Mouse (Mus musculus) embryo, embryonic 10 days (tissue): Measurements from ENCODE around the gene Mc3r.

Experiments used
- DNase-seq: peaks from one replicate; pipeline ENCODE4 v3.0.0-alpha.2; 2015; ENCODE audit warnings: low spot score

Mc3r gene

GRCm38 (mm10) chr2:172256418-172256817 is 8.1 kb downstream of the Mc3r start:
- DNase-seq: no peak

GRCm38 (mm10) chr2:172256956-172257355 is 8.7 kb downstream of the Mc3r start:
- no peak for DNase-seq

DNA sequence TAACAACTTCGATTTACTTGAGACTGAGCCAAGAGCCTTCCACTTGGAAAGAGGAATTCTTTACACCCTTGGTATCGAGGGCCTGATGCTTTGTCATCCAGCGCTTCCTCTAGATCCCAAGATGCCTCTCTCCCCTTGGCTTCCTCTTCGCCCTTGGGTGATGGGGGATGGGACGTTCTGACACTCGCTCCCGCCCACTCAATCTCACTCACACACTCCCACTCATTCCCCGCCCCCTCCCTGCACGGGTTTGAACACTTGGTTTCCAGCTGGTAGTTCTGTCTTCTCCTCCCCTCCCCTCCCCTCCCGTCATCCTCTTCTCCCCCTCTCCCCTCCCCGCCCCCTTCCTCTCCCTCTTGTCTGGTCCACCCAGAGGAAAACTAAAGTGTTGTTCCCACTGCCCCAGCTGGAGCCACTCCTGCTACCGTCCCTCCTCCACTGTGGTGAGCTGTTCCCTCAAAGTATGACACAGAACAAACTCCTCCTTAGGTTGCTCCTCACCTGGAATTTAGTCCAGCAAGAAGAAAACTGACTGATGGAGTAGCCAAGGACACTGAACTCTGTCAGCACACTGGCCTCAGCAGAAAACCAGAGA is 9.3 kb downstream of the Mc3r start:
- DNase-seq: no peak

GRCm38 (mm10) chr2:172260064-172260463 is 11.8 kb downstream of the Mc3r start:
- peak; percentile 31 for DNase-seq

DNA sequence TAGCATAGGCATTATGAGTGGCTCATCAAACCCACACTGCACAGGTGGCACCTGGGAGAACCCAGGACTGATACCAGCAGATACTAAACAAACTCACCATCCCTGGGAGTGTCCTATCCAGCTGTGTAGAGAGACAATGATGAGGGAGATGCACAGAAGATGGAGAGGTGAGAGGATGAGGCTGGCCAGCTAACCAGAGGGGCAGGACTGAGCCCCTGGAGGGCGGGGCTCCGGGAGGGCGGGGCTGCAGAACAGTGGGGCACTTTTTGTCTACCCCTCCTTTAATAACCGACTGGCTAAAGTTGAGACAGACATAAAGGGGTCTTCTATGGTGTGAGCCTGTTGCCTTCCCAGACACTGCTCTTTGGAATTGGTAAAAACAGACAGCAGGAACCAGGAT is 13.1 kb downstream of the Mc3r start:
- DNase-seq: no peak

DNA sequence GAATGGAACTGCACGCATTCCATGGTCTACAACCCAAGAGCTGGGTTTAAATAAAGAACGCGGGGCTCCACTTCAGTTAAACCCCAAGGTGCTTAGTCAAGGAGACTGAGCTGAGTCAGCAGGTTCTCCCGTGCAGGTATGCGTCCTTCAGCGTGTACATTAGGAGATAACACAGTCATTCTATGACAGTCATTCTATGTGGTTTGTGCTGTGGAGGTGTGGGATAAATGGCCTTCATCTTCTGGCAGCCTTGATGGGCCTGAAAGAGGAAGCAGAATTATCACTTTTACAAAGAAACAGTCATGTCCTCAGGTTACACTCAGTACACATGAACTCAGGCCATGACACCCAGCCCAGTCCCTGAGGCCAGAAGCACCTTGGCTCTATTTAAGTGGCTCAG is 14.9 kb downstream of the Mc3r start:
- DNase-seq: no peak

DNA sequence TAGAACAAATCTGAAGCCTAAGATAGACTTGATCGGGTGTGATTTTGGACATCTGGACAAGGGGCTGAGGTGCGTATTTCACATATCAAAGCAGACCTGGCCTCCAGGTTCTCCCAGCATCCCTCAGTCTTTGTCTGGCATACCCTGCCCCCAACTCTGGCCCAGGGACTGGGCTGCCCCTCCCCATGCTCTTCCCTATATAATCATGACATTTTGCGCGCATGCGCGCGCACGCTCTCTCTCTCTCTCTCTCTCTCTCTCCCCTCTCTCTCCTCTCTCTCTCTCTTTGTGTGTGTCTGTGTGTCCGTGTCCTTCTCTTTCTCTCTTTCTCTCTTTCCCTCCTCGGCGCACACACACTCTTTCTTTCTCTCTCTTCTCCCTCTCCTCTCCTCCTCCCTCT is 21.6 kb downstream of the Mc3r start:
- no peak for DNase-seq

DNA sequence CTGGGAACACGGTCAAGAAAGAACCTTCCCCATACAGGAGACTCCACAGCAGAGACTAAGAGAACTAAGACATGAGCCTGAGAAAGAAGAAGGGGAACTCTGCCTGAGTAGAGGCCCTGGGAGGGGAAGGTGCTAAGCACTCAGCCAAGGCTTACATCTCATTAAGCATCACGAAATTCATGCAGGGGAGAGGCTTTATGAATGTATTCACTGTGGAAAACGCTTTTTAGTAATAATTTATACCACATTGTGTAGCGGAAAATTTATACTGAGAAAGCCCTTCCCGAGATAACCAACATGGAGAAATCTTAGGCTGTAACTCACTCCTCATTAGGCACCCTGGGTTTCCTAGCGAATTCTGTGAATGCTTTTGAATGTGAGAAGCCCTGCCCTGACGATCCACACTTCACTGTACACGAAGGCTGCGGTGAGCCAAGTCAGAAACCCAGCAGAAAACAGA is 22.2 kb downstream of the Mc3r start:
- no peak for DNase-seq

- DNase-seq: no peak
Observed at GRCm38 (mm10) chr2:172270974-172271697, 22.8 kb downstream of the Mc3r start.

DNA sequence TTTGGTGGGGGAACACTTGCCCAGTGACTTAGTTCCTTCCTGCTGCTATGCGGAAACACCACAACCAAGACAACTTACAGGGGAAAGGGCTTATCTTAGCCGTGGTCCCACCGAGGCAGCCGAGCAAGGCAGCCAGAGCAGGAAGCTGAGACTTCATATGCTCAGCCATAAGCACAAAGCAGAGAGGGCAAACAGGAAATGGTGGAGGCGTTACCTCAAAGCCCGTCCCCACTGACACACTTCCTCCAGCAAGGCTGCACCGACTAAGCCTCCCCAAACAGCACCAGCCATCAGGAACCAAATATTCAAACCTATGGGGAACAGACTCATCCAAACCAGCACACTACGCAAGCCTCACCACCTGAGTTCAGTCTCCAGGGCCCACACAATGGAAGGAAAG is 26.4 kb downstream of the Mc3r start:
- no peak for DNase-seq

DNA sequence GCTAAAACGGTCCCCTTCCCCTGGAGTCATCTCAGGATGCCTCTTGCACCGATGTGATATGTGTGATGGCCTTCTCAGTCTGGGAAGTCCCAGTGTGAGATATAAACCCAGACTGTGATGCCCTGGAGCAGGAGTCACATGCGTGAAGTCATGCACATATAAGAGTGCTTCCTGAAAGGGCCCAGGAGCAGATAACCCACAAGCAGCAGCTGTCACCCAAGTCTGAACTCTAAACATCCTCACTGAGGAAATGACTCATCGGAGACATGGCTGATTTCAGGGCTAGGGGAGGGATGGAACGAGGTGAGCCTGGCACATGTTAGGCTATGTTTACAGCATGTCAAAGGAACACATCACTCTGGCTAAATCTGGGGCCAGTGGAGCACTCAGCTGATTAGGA is 27.9 kb downstream of the Mc3r start:
- DNase-seq: peak; percentile 22

DNA sequence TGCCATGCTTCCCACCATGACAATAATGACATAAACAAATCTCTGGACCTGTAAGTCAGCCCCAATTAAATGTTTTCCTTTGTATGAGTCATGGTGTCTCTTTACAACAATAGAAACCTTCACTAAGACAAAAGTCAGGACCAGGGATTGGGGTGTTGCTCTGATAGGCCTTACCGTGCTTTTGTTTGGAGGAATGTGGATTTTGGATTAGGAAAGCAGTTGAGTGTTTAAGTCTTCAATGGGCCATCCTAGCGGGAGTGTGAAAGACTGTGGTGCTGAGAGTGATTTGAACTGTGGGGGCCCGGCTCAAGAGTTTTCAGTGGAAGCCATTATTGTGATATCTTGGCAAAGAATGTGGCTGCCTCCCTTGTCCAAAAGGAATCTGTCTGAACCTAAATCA is 30.7 kb downstream of the Mc3r start:
- no peak for DNase-seq

- no peak for DNase-seq
Observed at GRCm38 (mm10) chr2:172282071-172282710, 33.9 kb downstream of the Mc3r start.

GRCm38 (mm10) chr2:172287715-172288114 is 39.4 kb downstream of the Mc3r start:
- no peak for DNase-seq

GRCm38 (mm10) chr2:172288965-172289364 is 40.7 kb downstream of the Mc3r start:
- DNase-seq: no peak

DNA sequence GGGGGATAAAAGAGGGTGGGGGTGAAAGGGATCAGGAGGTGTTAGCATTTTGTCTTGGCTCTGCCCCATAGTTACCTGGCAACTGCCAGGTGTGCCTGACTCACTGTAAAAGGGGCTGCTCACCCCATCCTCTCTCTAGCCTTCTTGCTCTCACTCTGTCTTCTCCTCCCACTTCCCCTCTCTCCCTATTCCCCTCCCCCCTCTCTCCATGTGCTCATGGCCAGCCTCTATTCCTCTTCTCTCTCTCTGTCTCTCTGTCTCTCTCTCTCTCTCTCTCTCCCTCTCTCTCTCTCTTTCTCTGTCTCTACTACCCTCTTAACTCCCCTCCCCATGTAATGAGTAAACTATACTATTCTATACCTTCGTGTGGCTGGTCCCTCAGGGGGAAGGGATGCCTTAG is 41.3 kb downstream of the Mc3r start:
- no peak for DNase-seq

- DNase-seq: peak; percentile 25
Observed at GRCm38 (mm10) chr2:172290474-172290873, 42.2 kb downstream of the Mc3r start.

DNA sequence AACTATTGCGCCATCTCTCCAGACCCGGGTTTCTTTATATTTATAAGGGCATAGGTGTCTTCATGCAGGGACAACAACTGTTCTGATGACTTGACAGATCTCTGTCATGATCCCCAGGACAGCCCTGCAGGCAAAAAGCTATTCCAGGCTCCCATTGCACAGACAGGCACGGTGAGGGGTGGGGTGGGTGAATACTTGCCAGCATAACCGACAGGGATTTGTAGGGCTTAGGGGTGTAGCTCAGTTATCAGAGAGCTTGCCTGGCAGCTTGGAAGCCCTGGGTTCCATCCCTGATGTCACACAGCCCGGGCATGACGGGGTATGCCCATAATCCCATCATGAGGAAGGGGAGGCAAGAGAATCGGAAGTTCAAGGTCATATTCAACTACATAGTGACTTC is 42.7 kb downstream of the Mc3r start:
- no peak for DNase-seq

DNA sequence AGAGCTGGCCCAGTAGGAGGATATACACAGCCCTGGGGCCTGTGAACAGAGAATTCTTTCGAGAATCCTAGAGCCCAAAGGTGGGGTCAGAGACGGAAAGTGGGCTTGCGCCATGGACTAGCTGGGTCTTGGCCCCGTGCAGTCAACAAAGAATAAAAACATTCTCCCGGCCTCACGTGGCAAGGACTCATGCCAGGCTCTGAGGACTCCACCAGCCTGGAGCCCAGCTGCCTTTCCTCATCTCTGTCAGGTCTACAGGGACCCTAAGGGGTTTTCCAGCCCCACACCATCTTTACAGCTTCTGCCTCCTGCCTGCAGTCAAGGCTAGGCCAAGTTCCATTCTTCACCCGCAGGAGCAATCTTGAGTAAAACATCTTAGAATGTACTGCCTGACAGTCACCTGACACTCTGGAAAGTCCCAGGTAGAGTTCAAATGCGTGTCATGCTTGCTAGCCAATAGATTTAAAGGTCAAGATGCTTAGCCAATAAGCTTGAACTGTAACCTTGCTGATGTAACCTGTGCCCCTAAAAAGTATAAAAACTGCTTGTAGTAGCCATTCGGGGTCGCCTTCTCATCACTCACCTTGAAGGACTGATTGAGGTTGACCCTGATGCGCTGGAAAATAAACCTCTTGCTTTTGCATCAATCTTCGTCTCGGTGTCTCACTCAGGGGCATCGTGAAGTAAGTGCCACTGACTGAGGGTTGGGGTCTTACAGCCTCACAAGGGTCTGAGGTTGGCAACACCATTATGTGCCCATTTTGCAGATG is 43.6 kb downstream of the Mc3r start:
- DNase-seq: no peak

GRCm38 (mm10) chr2:172292525-172293405 is 44.5 kb downstream of the Mc3r start:
- DNase-seq: no peak

DNA sequence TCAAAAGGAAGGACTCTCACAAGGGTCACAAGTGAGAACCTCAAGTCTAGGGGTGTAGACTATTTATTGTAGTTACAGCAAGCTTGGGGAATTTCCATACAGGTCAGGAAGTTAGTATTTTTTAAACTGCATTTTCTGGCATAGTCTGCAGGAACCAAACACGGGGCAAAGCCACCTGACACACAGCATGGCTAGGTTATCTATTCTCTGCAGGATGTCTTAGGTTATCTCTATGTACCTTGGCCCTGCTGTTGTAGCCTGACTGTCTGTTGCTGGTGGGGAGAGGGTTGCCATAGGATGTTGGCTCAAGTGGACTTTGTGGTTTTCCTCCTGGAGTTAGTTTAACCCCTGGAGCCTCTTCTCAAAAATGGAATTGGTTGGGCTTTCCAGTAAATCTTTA is 49.8 kb downstream of the Mc3r start:
- DNase-seq: no peak

GRCm38 (mm10) chr2:172298542-172298941 is 50.2 kb downstream of the Mc3r start:
- no peak for DNase-seq
